ENCODE assay signal across 22 mouse cellular contexts in the genomic region with DNA sequence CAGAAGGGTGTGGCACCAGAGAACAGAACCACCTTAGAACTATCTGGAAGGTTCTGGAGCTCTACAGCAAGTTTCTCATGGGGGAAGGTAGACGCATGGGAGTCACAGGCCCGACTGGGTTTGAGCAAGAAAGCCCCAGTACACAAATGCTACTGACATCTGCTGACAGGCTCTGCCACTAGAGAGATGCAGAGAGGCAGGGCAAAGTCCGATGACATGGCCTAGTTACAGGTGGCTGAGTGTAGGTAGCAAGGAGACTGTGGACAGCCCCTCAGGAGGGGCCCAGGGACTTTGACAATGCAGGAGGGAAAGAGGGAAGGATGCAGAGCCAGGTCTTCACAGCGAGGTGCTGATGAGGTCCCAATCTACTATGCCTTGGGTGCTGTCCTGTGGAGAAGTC.
"Had no signal": no experiment of that assay in that cellular context is flagged by ENCODE, and none has a peak within 500 bp of the region (broad histone marks: within the 10 kb centered on the region; RNA-seq: fewer than 3 reads in every experiment).

No protein-coding gene starts in this region.

- H3K36me3 ChIP-seq: hindbrain, embryonic 13.5 days; kidney, embryonic 15.5 days; limb, embryonic 10.5 days; limb, embryonic 13.5 days; liver, embryonic 13.5 days; lung, embryonic 15.5 days; midbrain, embryonic 12.5 days; midbrain, embryonic 15.5 days; neural tube, embryonic 12.5 days; neural tube, embryonic 15.5 days; stomach, embryonic 15.5 days had no signal

- H3K4me3 ChIP-seq: hindbrain, embryonic 13.5 days; kidney, embryonic 15.5 days; limb, embryonic 10.5 days; limb, embryonic 13.5 days; liver, embryonic 13.5 days; lung, embryonic 15.5 days; megakaryocyte, embryonic 14.5 days; midbrain, embryonic 12.5 days; midbrain, embryonic 15.5 days; neural tube, embryonic 12.5 days; neural tube, embryonic 15.5 days; stomach, embryonic 15.5 days had no signal

- ATAC-seq: hindbrain, embryonic 16.5 days; midbrain, embryonic 15.5 days had no signal

- DNase-seq: kidney, adult 11 months; layer of hippocampus, postnatal 36 days; liver, embryonic 13.5 days; lung, adult 18-20 months; lung, postnatal 10 days; lung, postnatal 36 days; retina, postnatal 1 day; right cerebral cortex, postnatal 25 days; spleen, adult 18-20 months; thymus, postnatal 36 days had no signal

- H3K9ac ChIP-seq: hindbrain, embryonic 13.5 days; kidney, embryonic 15.5 days; limb, embryonic 13.5 days; liver, embryonic 13.5 days; lung, embryonic 15.5 days; midbrain, embryonic 12.5 days; midbrain, embryonic 15.5 days; neural tube, embryonic 12.5 days; neural tube, embryonic 15.5 days; stomach, embryonic 15.5 days had no signal

- H3K27ac ChIP-seq: hindbrain, embryonic 13.5 days; kidney, embryonic 15.5 days; limb, embryonic 10.5 days; limb, embryonic 13.5 days; liver, embryonic 13.5 days; lung, embryonic 15.5 days; midbrain, embryonic 12.5 days; midbrain, embryonic 15.5 days; neural tube, embryonic 12.5 days; neural tube, embryonic 15.5 days; stomach, embryonic 15.5 days had no signal

- H3K4me2 ChIP-seq: hindbrain, embryonic 13.5 days; kidney, embryonic 15.5 days; limb, embryonic 13.5 days; liver, embryonic 13.5 days; lung, embryonic 15.5 days; midbrain, embryonic 12.5 days; midbrain, embryonic 15.5 days; neural tube, embryonic 12.5 days; neural tube, embryonic 15.5 days; stomach, embryonic 15.5 days had no signal

- H3K9me3 ChIP-seq: hindbrain, embryonic 13.5 days; kidney, embryonic 15.5 days; limb, embryonic 10.5 days; limb, embryonic 13.5 days; liver, embryonic 13.5 days; lung, embryonic 15.5 days; megakaryocyte, embryonic 14.5 days; midbrain, embryonic 12.5 days; midbrain, embryonic 15.5 days; neural tube, embryonic 12.5 days; neural tube, embryonic 15.5 days; stomach, embryonic 15.5 days had no signal

- H3K27me3 ChIP-seq: kidney, embryonic 15.5 days; limb, embryonic 13.5 days; liver, embryonic 13.5 days; lung, embryonic 15.5 days; midbrain, embryonic 12.5 days; midbrain, embryonic 15.5 days; neural tube, embryonic 12.5 days; neural tube, embryonic 15.5 days; stomach, embryonic 15.5 days had no signal

- H3K4me1 ChIP-seq: limb, embryonic 10.5 days; limb, embryonic 13.5 days; liver, embryonic 13.5 days; lung, embryonic 15.5 days; neural tube, embryonic 15.5 days; stomach, embryonic 15.5 days had no signal
